Mouse (Mus musculus): Measurements from ENCODE around the gene Lmod3. TPM values are rescaled to one million over a fixed set of nuclear protein-coding genes. Genes with fewer than 3 reads are reported as not detected.

Lmod3 gene
- polyA plus RNA-seq (2016; fragmentation: Nextera tagmentation; extraction: Ambion mirVana) = 0.31 and 2.1 TPM in 2 replicates

- Histone ChIP-seq H3K27ac (no peak within 1 kb of the TSS), H3K9ac (no peak within 1 kb of the TSS), H3K4me2 (replicated peaks) (no peak within 1 kb of the TSS), H3K4me3 (no peak within 1 kb of the TSS), H3K27me3 (no peaks in the 10 kb centered on the region), H3K4me1 (no peaks in the 10 kb centered on the region), H3K36me3 (no peaks in the 10 kb centered on the region), H3K9me3 (replicated peaks) (no peaks in the 10 kb centered on the region)
- WGBS = 37% methylated on average over 9 of the region's 9 CpGs
- ATAC-seq (ENCODE audit: low FRiP score) = no peak
Observed at GRCm38 (mm10) chr6:97252711-97253221, at the start of gene Lmod3. TSS of gene Lmod3 (minus strand) at chr6:97252759.

- Histone ChIP-seq H3K27ac (no peak overlapping the region), H3K4me2 (replicated peaks) (no peak overlapping the region), H3K4me3 (no peak overlapping the region), H3K36me3 (peaks cover 41% of the 10 kb centered on the region), H3K27me3 (no peaks in the 10 kb centered on the region), H3K4me1 (0 out of 2 replicates have a peak, but pooled peaks cover 3% of the 10 kb centered on the region), H3K9ac (no peak overlapping the region), H3K9me3 (replicated peaks) (no peaks in the 10 kb centered on the region)
- 84% methylated on average over 7 of the region's 7 CpGs for WGBS
- no peak for ATAC-seq (ENCODE audit: low FRiP score)
Observed at GRCm38 (mm10) chr6:97302303-97302702, 49.7 kb upstream of the Lmod3 start.

GRCm38 (mm10) chr6:97300659-97301058 is 48.1 kb upstream of the Lmod3 start:
- H3K4me2 ChIP-seq (replicated peaks) = no peak overlapping the region
- no peak overlapping the region for H3K9ac ChIP-seq
- H3K9me3 ChIP-seq (replicated peaks) = no peaks in the 10 kb centered on the region
- ATAC-seq (ENCODE audit: low FRiP score) = no peak
- H3K27ac ChIP-seq = no peak overlapping the region
- H3K27me3 ChIP-seq = no peaks in the 10 kb centered on the region
- peaks cover 47% of the 10 kb centered on the region for H3K36me3 ChIP-seq
- H3K4me3 ChIP-seq = no peak overlapping the region
- 0 out of 2 replicates have a peak, but pooled peaks cover 3% of the 10 kb centered on the region for H3K4me1 ChIP-seq
- 94% methylated on average over 6 of the region's 6 CpGs for WGBS

GRCm38 (mm10) chr6:97300180-97300579 is 47.6 kb upstream of the Lmod3 start:
- Histone ChIP-seq H3K4me2 (replicated peaks) (no peak overlapping the region), H3K27ac (no peak overlapping the region), H3K4me3 (no peak overlapping the region), H3K36me3 (peaks cover 48% of the 10 kb centered on the region), H3K27me3 (no peaks in the 10 kb centered on the region), H3K4me1 (0 out of 2 replicates have a peak, but pooled peaks cover 3% of the 10 kb centered on the region), H3K9ac (no peak overlapping the region), H3K9me3 (replicated peaks) (no peaks in the 10 kb centered on the region)
- no peak for ATAC-seq (ENCODE audit: low FRiP score)
- WGBS = 95% methylated on average over 6 of the region's 6 CpGs

GRCm38 (mm10) chr6:97297151-97297550 is 44.6 kb upstream of the Lmod3 start:
- H3K4me3 ChIP-seq = no peak overlapping the region
- no peaks in the 10 kb centered on the region for H3K27me3 ChIP-seq
- H3K4me1 ChIP-seq = no peaks in the 10 kb centered on the region
- no peak overlapping the region for H3K27ac ChIP-seq
- no peak overlapping the region for H3K4me2 ChIP-seq (replicated peaks)
- ATAC-seq (ENCODE audit: low FRiP score) = no peak
- H3K36me3 ChIP-seq = peaks cover 56% of the 10 kb centered on the region
- no peak overlapping the region for H3K9ac ChIP-seq
- H3K9me3 ChIP-seq (replicated peaks) = no peaks in the 10 kb centered on the region
- WGBS = 89% methylated on average over 3 of the region's 3 CpGs

GRCm38 (mm10) chr6:97295866-97296527 is 43.4 kb upstream of the Lmod3 start:
- Histone ChIP-seq H3K4me1 (0 out of 2 replicates have a peak, but pooled peaks cover 3% of the 10 kb centered on the region), H3K9me3 (replicated peaks) (no peaks in the 10 kb centered on the region), H3K36me3 (peaks cover 66% of the 10 kb centered on the region), H3K27ac (no peak overlapping the region), H3K9ac (no peak overlapping the region), H3K4me2 (replicated peaks) (no peak overlapping the region), H3K27me3 (no peaks in the 10 kb centered on the region), H3K4me3 (no peak overlapping the region)
- 94% methylated on average over 21 of the region's 21 CpGs for WGBS
- no peak for ATAC-seq (ENCODE audit: low FRiP score)

- Histone ChIP-seq H3K4me2 (replicated peaks) (no peak overlapping the region), H3K27me3 (no peaks in the 10 kb centered on the region), H3K4me3 (no peak overlapping the region), H3K9me3 (replicated peaks) (no peaks in the 10 kb centered on the region), H3K4me1 (0 out of 2 replicates have a peak, but pooled peaks cover 3% of the 10 kb centered on the region), H3K9ac (no peak overlapping the region), H3K27ac (no peak overlapping the region), H3K36me3 (peaks cover 68% of the 10 kb centered on the region)
- ATAC-seq (ENCODE audit: low FRiP score) = no peak
- WGBS = 95% methylated on average over 9 of the region's 9 CpGs
Observed at GRCm38 (mm10) chr6:97295416-97295815, 42.9 kb upstream of the Lmod3 start.

GRCm38 (mm10) chr6:97293667-97294569 is 41.4 kb upstream of the Lmod3 start:
- Histone ChIP-seq H3K4me2 (replicated peaks) (no peak overlapping the region), H3K27ac (no peak overlapping the region), H3K9ac (no peak overlapping the region), H3K9me3 (replicated peaks) (no peaks in the 10 kb centered on the region), H3K36me3 (peaks cover 63% of the 10 kb centered on the region), H3K4me1 (0 out of 2 replicates have a peak, but pooled peaks cover 3% of the 10 kb centered on the region), H3K4me3 (no peak overlapping the region), H3K27me3 (no peaks in the 10 kb centered on the region)
- no peak for ATAC-seq (ENCODE audit: low FRiP score)
- 88% methylated on average over 12 of the region's 12 CpGs for WGBS

- no peak for ATAC-seq (ENCODE audit: low FRiP score)
- Histone ChIP-seq H3K9me3 (replicated peaks) (no peaks in the 10 kb centered on the region), H3K9ac (no peak overlapping the region), H3K4me1 (0 out of 2 replicates have a peak, but pooled peaks cover 3% of the 10 kb centered on the region), H3K36me3 (peaks cover 65% of the 10 kb centered on the region), H3K4me3 (no peak overlapping the region), H3K4me2 (replicated peaks) (no peak overlapping the region), H3K27ac (no peak overlapping the region), H3K27me3 (no peaks in the 10 kb centered on the region)
- WGBS = 78% methylated on average over 5 of the region's 5 CpGs
Observed at GRCm38 (mm10) chr6:97292894-97293293, 40.3 kb upstream of the Lmod3 start.

GRCm38 (mm10) chr6:97292096-97292495 is 39.5 kb upstream of the Lmod3 start:
- H3K9ac ChIP-seq = no peak overlapping the region
- no peak overlapping the region for H3K4me2 ChIP-seq (replicated peaks)
- H3K9me3 ChIP-seq (replicated peaks) = no peaks in the 10 kb centered on the region
- peaks cover 66% of the 10 kb centered on the region for H3K36me3 ChIP-seq
- H3K27ac ChIP-seq = no peak overlapping the region
- H3K4me3 ChIP-seq = no peak overlapping the region
- ATAC-seq (ENCODE audit: low FRiP score) = no peak
- H3K27me3 ChIP-seq = no peaks in the 10 kb centered on the region
- 0 out of 2 replicates have a peak, but pooled peaks cover 3% of the 10 kb centered on the region for H3K4me1 ChIP-seq
- 96% methylated on average over 3 of the region's 3 CpGs for WGBS

- H3K4me1 ChIP-seq = 0 out of 2 replicates have a peak, but pooled peaks cover 3% of the 10 kb centered on the region
- H3K27me3 ChIP-seq = no peaks in the 10 kb centered on the region
- WGBS = 72% methylated on average over 21 of the region's 21 CpGs
- H3K9ac ChIP-seq = no peak overlapping the region
- no peak overlapping the region for H3K4me2 ChIP-seq (replicated peaks)
- no peak overlapping the region for H3K4me3 ChIP-seq
- no peaks in the 10 kb centered on the region for H3K9me3 ChIP-seq (replicated peaks)
- H3K36me3 ChIP-seq = peaks cover 61% of the 10 kb centered on the region
- no peak for ATAC-seq (ENCODE audit: low FRiP score)
- H3K27ac ChIP-seq = no peak overlapping the region
Observed at GRCm38 (mm10) chr6:97291159-97291908, 38.8 kb upstream of the Lmod3 start.

Measured in hindbrain, embryonic 12.5 days (tissue).